8 mouse cellular contexts compared by ENCODE assay signal in the genomic region with DNA sequence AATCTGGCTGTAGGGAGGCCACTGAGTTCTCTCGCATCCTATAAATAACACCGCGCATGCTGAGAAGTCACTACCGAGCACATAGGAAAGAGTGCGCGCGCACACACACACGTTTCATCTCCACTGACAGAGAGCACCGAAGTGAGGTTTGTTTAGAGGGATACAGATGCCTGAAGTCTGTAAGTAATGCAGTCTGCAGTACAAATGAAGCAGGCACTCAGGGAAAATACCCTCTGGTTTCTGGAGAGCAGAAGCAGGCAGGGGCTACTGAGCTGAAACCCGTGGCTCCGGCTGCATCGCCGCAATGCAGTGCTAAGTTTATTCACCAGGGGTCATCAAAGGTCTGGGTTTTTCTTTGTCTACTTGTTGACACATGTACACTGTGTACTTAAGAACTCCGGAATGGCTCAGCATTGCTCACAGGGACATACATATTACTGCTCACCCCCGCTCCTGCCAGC.
A peak's percentile ranks its signal among the peaks of the same experiment; 100 is the strongest.
DNase-seq lines count a peak whose midpoint lies in the region; ATAC-seq and TF ChIP-seq lines count a peak whose summit lies in the region.

No protein-coding gene starts in this region.

- H3K4me3 ChIP-seq in liver, embryonic 12.5 days = no peak overlapping the region
- H3K4me3 ChIP-seq in embryonic facial prominence, embryonic 11.5 days (ENCODE audit: low read depth, low read length) = no peak overlapping the region
- 0 out of 2 replicates have a peak overlapping the region, but pooled peaks have one; percentile 11 for H3K4me3 ChIP-seq in midbrain, embryonic 15.5 days
- peak overlapping the region; percentile 24; the same call in 1 of the 2 replicates for H3K4me3 ChIP-seq in stomach, postnatal 0 days (ENCODE audit: low read depth, low read length)

- 64% methylated on average over 15 of the region's 15 CpGs for WGBS in liver, embryonic 12.5 days (ENCODE audit: insufficient replicate concordance)
- 43% methylated on average over 15 of the region's 15 CpGs for WGBS in embryonic facial prominence, embryonic 11.5 days
- 33% methylated on average over 15 of the region's 15 CpGs for WGBS in midbrain, embryonic 15.5 days
- WGBS in stomach, postnatal 0 days = 28% methylated on average over 15 of the region's 15 CpGs

- TF ChIP-seq EP300 in stomach, postnatal 0 days (optimal IDR thresholded peaks at IDR 0.05) = no peak

- no peak overlapping the region for H3K4me2 ChIP-seq in liver, embryonic 12.5 days
- no peak overlapping the region for H3K4me2 ChIP-seq in embryonic facial prominence, embryonic 11.5 days (ENCODE audit: low read depth, low read length)
- peak overlapping the region; percentile 38 for H3K4me2 ChIP-seq in midbrain, embryonic 15.5 days
- H3K4me2 ChIP-seq in stomach, postnatal 0 days (replicated peaks; ENCODE audit: low read depth) = peak overlapping the region; percentile 48

- H3K27ac ChIP-seq in liver, embryonic 12.5 days = no peak overlapping the region
- no peak overlapping the region for H3K27ac ChIP-seq in embryonic facial prominence, embryonic 11.5 days (replicated peaks; ENCODE audit: low read depth, low read length)
- H3K27ac ChIP-seq in midbrain, embryonic 15.5 days = peak overlapping the region; percentile 21; the same call in 1 of the 2 replicates
- H3K27ac ChIP-seq in stomach, postnatal 0 days (replicated peaks) = no peak overlapping the region

- H3K9ac ChIP-seq in liver, embryonic 12.5 days = no peak overlapping the region
- no peak overlapping the region for H3K9ac ChIP-seq in embryonic facial prominence, embryonic 11.5 days (replicated peaks; ENCODE audit: low read length)
- no peak overlapping the region for H3K9ac ChIP-seq in midbrain, embryonic 15.5 days
- no peak overlapping the region for H3K9ac ChIP-seq in stomach, postnatal 0 days (ENCODE audit: low read length)

- H3K36me3 ChIP-seq in liver, embryonic 12.5 days = no peaks in the 10 kb centered on the region
- H3K36me3 ChIP-seq in embryonic facial prominence, embryonic 11.5 days (replicated peaks; ENCODE audit: control insufficient read depth, insufficient read depth, low read depth, low read length) = no peaks in the 10 kb centered on the region
- H3K36me3 ChIP-seq in midbrain, embryonic 15.5 days (replicated peaks) = no peaks in the 10 kb centered on the region
- H3K36me3 ChIP-seq in stomach, postnatal 0 days (ENCODE audit: control insufficient read depth, insufficient read depth, low read length) = no peaks in the 10 kb centered on the region

- no peaks in the 10 kb centered on the region for H3K4me1 ChIP-seq in liver, embryonic 12.5 days
- no peaks in the 10 kb centered on the region for H3K4me1 ChIP-seq in embryonic facial prominence, embryonic 11.5 days (ENCODE audit: control insufficient read depth, insufficient read depth, low read length)
- H3K4me1 ChIP-seq in midbrain, embryonic 15.5 days = 0 out of 2 replicates have a peak, but pooled peaks cover 4% of the 10 kb centered on the region
- no peaks in the 10 kb centered on the region for H3K4me1 ChIP-seq in stomach, postnatal 0 days (replicated peaks; ENCODE audit: control insufficient read depth, insufficient read depth)

- H3K9me3 ChIP-seq in liver, embryonic 12.5 days (replicated peaks) = no peaks in the 10 kb centered on the region
- H3K9me3 ChIP-seq in embryonic facial prominence, embryonic 11.5 days (replicated peaks; ENCODE audit: control insufficient read depth, low read length) = no peaks in the 10 kb centered on the region
- no peaks in the 10 kb centered on the region for H3K9me3 ChIP-seq in midbrain, embryonic 15.5 days
- no peaks in the 10 kb centered on the region for H3K9me3 ChIP-seq in stomach, postnatal 0 days (ENCODE audit: control insufficient read depth, low read length)

- peak; percentile 81 for TF ChIP-seq CTCF in stomach, postnatal 0 days (IDR thresholded peaks at IDR 0.05; ENCODE audit: low read depth)

- intact Hi-C loops in left cerebral cortex, postnatal 4 days (cut with DNase I) = loop anchor here (10.0 kb wide), 4 partner anchors 151 to 599 kb away; partner anchors contain the start of gene Rfx3

- no peaks in the 10 kb centered on the region for H3K27me3 ChIP-seq in liver, embryonic 12.5 days (replicated peaks)
- no peaks in the 10 kb centered on the region for H3K27me3 ChIP-seq in embryonic facial prominence, embryonic 11.5 days (ENCODE audit: control insufficient read depth, insufficient read depth, low read length)
- H3K27me3 ChIP-seq in midbrain, embryonic 15.5 days (replicated peaks) = no peaks in the 10 kb centered on the region
- no peaks in the 10 kb centered on the region for H3K27me3 ChIP-seq in stomach, postnatal 0 days (ENCODE audit: control insufficient read depth, insufficient read depth, low read length)

- no peak for ATAC-seq in liver, embryonic 12.5 days
- peak; percentile 81; the same call in 1 of the 2 replicates for ATAC-seq in embryonic facial prominence, embryonic 11.5 days (replicated peaks; ENCODE audit: insufficient number of reproducible peaks, low FRiP score, low TSS enrichment, low read depth)
- ATAC-seq in midbrain, embryonic 15.5 days (replicated peaks) = peak; percentile 93
- ATAC-seq in stomach, postnatal 0 days (ENCODE audit: low FRiP score, low TSS enrichment) = peak; percentile 91

- DNase-seq in liver = peak; percentile 27
- DNase-seq in embryonic facial prominence, embryonic 11.5 days (ENCODE audit: low spot score) = peak; percentile 83
- peak; percentile 3 to 53 for DNase-seq in heart, adult 9 months (ENCODE audit: low spot score in 2 of 2)
- DNase-seq in kidney, adult 8-10 months = peak; percentile 64 to 80
- peak; percentile 71 for DNase-seq in left cerebral cortex, postnatal 4 days
- DNase-seq in stomach, postnatal 0 days (ENCODE audit: low spot score) = peak; percentile 77

Comparison
In these comparisons a context has a peak if more than half of its experiments do, and no peak if none do; other contexts are left out.
1. DNase-seq: peak in every context shown above with its lines; median percentile 83 in embryonic facial prominence, embryonic 11.5 days; 77 in stomach, postnatal 0 days; 72 in kidney, adult 8-10 months; 71 in left cerebral cortex, postnatal 4 days; 28 in heart, adult 9 months; 27 in liver.
2. H3K4me2 ChIP-seq: peak in midbrain, embryonic 15.5 days (single experiment) and stomach, postnatal 0 days (single experiment); none in liver, embryonic 12.5 days (single experiment) and embryonic facial prominence, embryonic 11.5 days (single experiment).
3. H3K4me3 ChIP-seq: peak in midbrain, embryonic 15.5 days (single experiment) and stomach, postnatal 0 days (single experiment); none in liver, embryonic 12.5 days (single experiment) and embryonic facial prominence, embryonic 11.5 days (single experiment).